32 mouse cellular contexts compared by ENCODE assay signal in the genomic region with DNA sequence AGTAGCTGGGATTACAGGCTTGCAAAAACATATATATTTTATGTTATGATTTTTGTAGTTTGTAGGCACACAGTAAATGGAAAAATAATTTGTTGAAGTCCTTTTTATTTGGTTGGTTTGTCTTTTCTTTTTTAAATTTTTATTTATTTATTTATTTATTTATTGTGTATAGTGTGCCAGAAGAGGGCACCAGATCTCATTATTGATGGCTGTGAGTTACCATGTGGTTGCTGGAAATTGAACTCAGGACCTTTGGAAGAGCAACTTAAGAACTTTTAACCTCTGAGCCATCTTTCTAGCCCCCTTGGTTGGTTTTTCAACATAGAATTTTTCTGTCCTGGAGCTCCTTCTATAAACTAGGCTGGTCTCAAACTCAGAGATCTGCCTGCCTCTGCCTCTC. TPM values are rescaled to one million over a fixed set of nuclear protein-coding genes. Genes with fewer than 3 reads are reported as not detected.
DNase-seq lines count a peak whose midpoint lies in the region; TF ChIP-seq lines count a peak whose summit lies in the region.
"Had no signal": no experiment of that assay in that cellular context is flagged by ENCODE, and none has a peak within 500 bp of the region (broad histone marks: within the 10 kb centered on the region; RNA-seq: fewer than 3 reads in every experiment).

No protein-coding gene starts in this region.

- TF ChIP-seq EP300 in heart, adult 2 months (IDR thresholded peaks at IDR 0.05; ENCODE audit: insufficient read depth, low read depth, low read length): no peak
- no peak for TF ChIP-seq EP300 in CH12.LX (IDR thresholded peaks at IDR 0.05; ENCODE audit: low read length)

- H3K27me3 ChIP-seq in heart, adult 2 months (ENCODE audit: control insufficient read depth, insufficient read depth, low read length): no peaks in the 10 kb centered on the region
- no peaks in the 10 kb centered on the region for H3K27me3 ChIP-seq in CH12.LX (replicated peaks)
- no peaks in the 10 kb centered on the region for H3K27me3 ChIP-seq in splenic B cell, adult 2 months (ENCODE audit: control insufficient read depth, insufficient read depth, low read length, poor library complexity, severe bottlenecking)
- no peaks in the 10 kb centered on the region for H3K27me3 ChIP-seq in embryonic facial prominence, embryonic 10.5 days (replicated peaks; ENCODE audit: low read depth, poor library complexity, severe bottlenecking)
- H3K27me3 ChIP-seq: embryonic facial prominence, embryonic 12.5 days; forebrain, embryonic 13.5 days; kidney, embryonic 15.5 days; limb, embryonic 15.5 days; neural tube, embryonic 12.5 days; stomach, embryonic 15.5 days had no signal

- no peaks in the 10 kb centered on the region for H3K79me2 ChIP-seq in heart, adult 2 months (replicated peaks; ENCODE audit: control insufficient read depth, insufficient read depth, low read length)
- peaks cover 9% of the 10 kb centered on the region for H3K79me2 ChIP-seq in CH12.LX (replicated peaks; ENCODE audit: control insufficient read depth, extremely low read depth, insufficient read depth, poor library complexity, severe bottlenecking)

- in situ Hi-C loops in CH12.LX (cut with MboI; ENCODE audit: low pct_ligation_motif_present, low pct_unique_long_range_greater_than_20kb, low sequenced_read_pairs): no loop called here

- no peak overlapping the region for H3K27ac ChIP-seq in heart, adult 2 months
- H3K27ac ChIP-seq in CH12.LX (ENCODE audit: insufficient read depth, low read depth): no peak overlapping the region
- H3K27ac ChIP-seq in embryonic facial prominence, embryonic 10.5 days (replicated peaks): no peak overlapping the region
- H3K27ac ChIP-seq: embryonic facial prominence, embryonic 12.5 days; forebrain, embryonic 13.5 days; heart, embryonic 10.5 days; kidney, embryonic 15.5 days; limb, embryonic 15.5 days; macrophage; midbrain, embryonic 10.5 days; neural tube, embryonic 12.5 days; stomach, embryonic 15.5 days had no signal

- no peak overlapping the region for H3K9ac ChIP-seq in heart, adult 2 months (ENCODE audit: low read depth, low read length)
- no peak overlapping the region for H3K9ac ChIP-seq in CH12.LX (ENCODE audit: insufficient read depth, low read depth)
- H3K9ac ChIP-seq: embryonic facial prominence, embryonic 12.5 days; forebrain, embryonic 13.5 days; kidney, embryonic 15.5 days; limb, embryonic 15.5 days; neural tube, embryonic 12.5 days; stomach, embryonic 15.5 days had no signal

- no peaks in the 10 kb centered on the region for H3K9me3 ChIP-seq in CH12.LX (replicated peaks; ENCODE audit: low read length)
- H3K9me3 ChIP-seq in embryonic facial prominence, embryonic 10.5 days: no peaks in the 10 kb centered on the region
- H3K9me3 ChIP-seq: embryonic facial prominence, embryonic 12.5 days; forebrain, embryonic 13.5 days; heart, embryonic 10.5 days; kidney, embryonic 15.5 days; limb, embryonic 15.5 days; midbrain, embryonic 10.5 days; neural tube, embryonic 12.5 days; stomach, embryonic 15.5 days had no signal

- H3K4me3 ChIP-seq in heart, adult 2 months: no peak overlapping the region
- no peak overlapping the region for H3K4me3 ChIP-seq in lung, adult 2 months (replicated peaks; ENCODE audit: extremely low read depth, low read depth, low read length)
- H3K4me3 ChIP-seq in CH12.LX (replicated peaks in 1 of 3; ENCODE audit: low read depth in 2 of 3, low read length in 2 of 3, poor library complexity in 1 of 3): no peak overlapping the region
- no peak overlapping the region for H3K4me3 ChIP-seq in embryonic facial prominence, embryonic 10.5 days
- H3K4me3 ChIP-seq: embryonic facial prominence, embryonic 12.5 days; forebrain, embryonic 13.5 days; heart, embryonic 10.5 days; kidney, embryonic 15.5 days; limb, embryonic 15.5 days; midbrain, embryonic 10.5 days; neural tube, embryonic 12.5 days; stomach, embryonic 15.5 days had no signal

- TF ChIP-seq CTCF in heart, adult 2 months (IDR thresholded peaks at IDR 0.05): peak; percentile 45
- no peak for TF ChIP-seq CTCF in lung, adult 2 months (IDR thresholded peaks at IDR 0.05; ENCODE audit: insufficient read depth, low read length)
- TF ChIP-seq CTCF in CH12.LX (conservative IDR thresholded peaks at IDR 0.05 in 1 of 2, IDR thresholded peaks at IDR 0.05 in 1 of 2; ENCODE audit: low read depth in 2 of 2, low read length in 2 of 2): peak in 1 of 2 experiments; percentile 14; a peak in 1 of 4 replicates

- no peak; the same call in none of the 2 replicates for TF ChIP-seq RAD21 in CH12.LX (IDR thresholded peaks at IDR 0.05; ENCODE audit: low read depth, low read length)

- dilution Hi-C loops in CH12.LX (cut with MboI; ENCODE audit: extremely low pct_ligation_motif_present, extremely low pct_unique_long_range_greater_than_20kb, low sequenced_read_pairs): no loop called here

- H3K4me1 ChIP-seq in heart, adult 2 months (ENCODE audit: control insufficient read depth, insufficient read depth, low read length): peaks cover 5% of the 10 kb centered on the region
- peaks cover 10% of the 10 kb centered on the region for H3K4me1 ChIP-seq in lung, adult 2 months (ENCODE audit: control insufficient read depth, insufficient read depth, low read length)
- peaks cover 0 to 33% of the 10 kb centered on the region in 2 experiments; a peak in 2 of 4 replicates for H3K4me1 ChIP-seq in CH12.LX (ENCODE audit: control insufficient read depth in 1 of 2, insufficient read depth in 2 of 2)
- peaks cover 22% of the 10 kb centered on the region for H3K4me1 ChIP-seq in embryonic facial prominence, embryonic 10.5 days

- H3K4me2 ChIP-seq in CH12.LX (ENCODE audit: insufficient read depth, low read depth, poor library complexity, severe bottlenecking): no peak overlapping the region
- H3K4me2 ChIP-seq: embryonic facial prominence, embryonic 12.5 days; forebrain, embryonic 13.5 days; kidney, embryonic 15.5 days; limb, embryonic 15.5 days; neural tube, embryonic 12.5 days; stomach, embryonic 15.5 days had no signal

- TF ChIP-seq POLR2A in heart, adult 2 months (IDR thresholded peaks at IDR 0.05; ENCODE audit: insufficient read depth, low read depth, low read length): no peak
- no peak for TF ChIP-seq POLR2A in lung, adult 2 months (IDR thresholded peaks at IDR 0.05; ENCODE audit: borderline replicate concordance, extremely low read depth, low read depth, low read length)
- no peak for TF ChIP-seq POLR2A in CH12.LX (IDR thresholded peaks at IDR 0.05; ENCODE audit: low read depth, low read length)

- intact Hi-C loops in heart, adult 2 months (cut with DNase I): loop anchor here (5.0 to 10.0 kb wide), 3 partner anchors 57 to 244 kb away; a partner anchor contains a TSS

- DNase-seq in heart, adult 2 months: no peak
- DNase-seq in heart, postnatal 4 days: no peak
- peak; percentile 20 for DNase-seq in lung, postnatal 36 days
- DNase-seq in lung, adult 2 months: no peak
- DNase-seq in CH12.LX (ENCODE audit: extremely low read depth): no peak
- peak; percentile 54 for DNase-seq in splenic B cell, adult 2 months (ENCODE audit: low read depth, low spot score)
- DNase-seq in embryonic facial prominence, embryonic 10.5 days (ENCODE audit: low spot score): no peak
- DNase-seq in right cerebral cortex, postnatal 25 days: no peak
- DNase-seq: adrenal gland, adult 8-10 months; cerebellum, adult 9-11 months; spleen, adult 18-20 months; thymus, adult 2 months had no signal

- H3K36me3 ChIP-seq in heart, adult 2 months (ENCODE audit: control insufficient read depth, insufficient read depth, low read length): no peaks in the 10 kb centered on the region
- H3K36me3 ChIP-seq in CH12.LX (replicated peaks in 1 of 2; ENCODE audit: control insufficient read depth in 1 of 2, insufficient read depth in 1 of 2, low read length in 1 of 2): peaks cover 5 to 18% of the 10 kb centered on the region in 2 experiments
- H3K36me3 ChIP-seq in splenic B cell, adult 2 months (ENCODE audit: control insufficient read depth, insufficient read depth, low read length, poor library complexity, severe bottlenecking): 0 out of 2 replicates have a peak, but pooled peaks cover 2% of the 10 kb centered on the region
- no peaks in the 10 kb centered on the region; the same call in 1 of the 2 replicates for H3K36me3 ChIP-seq in embryonic facial prominence, embryonic 10.5 days (replicated peaks)
- H3K36me3 ChIP-seq: stomach, embryonic 15.5 days had no signal

RNA-seq across cellular contexts. Expression of a gene that starts 1.7 kb away (rescaled TPM):
- 10 to 100 TPM; 11.8 to 13.2 TPM for total RNA-seq in heart, adult 2 months (2021)
- polyA plus RNA-seq in heart, adult 2 months (2012; rRNA removed): 25.5 and 29.1 TPM in 2 replicates
- total RNA-seq in heart, postnatal 4 days (2021): 1 to 10 TPM; 7.0 to 7.2 TPM
- polyA plus RNA-seq in lung, adult 2 months (2012; rRNA removed): 16.3 and 19.1 TPM in 2 replicates
- total RNA-seq in CH12.LX (2012; rRNA removed): 10.9 and 15.4 TPM in 2 replicates
- total RNA-seq in CH12.LX (2014; rRNA removed): 8.9 and 9.0 TPM in 2 replicates
- polyA plus RNA-seq in CH12.LX (2012; ENCODE audit: insufficient read length, low read depth): 17.1 and 18.6 TPM in 2 replicates
- 9.9 and 12.2 TPM in 2 replicates for polyA plus RNA-seq in embryonic facial prominence, embryonic 10.5 days (2016; fragmentation: Nextera tagmentation; extraction: Ambion mirVana)

RNA-seq across cellular contexts. Expression of a gene that starts 2.3 kb away (rescaled TPM):
- 10 to 100 TPM; 44.2 to 45.6 TPM for total RNA-seq in heart, adult 2 months (2021)
- 100 and 115 TPM in 2 replicates for polyA plus RNA-seq in heart, adult 2 months (2012; rRNA removed)
- 10 to 100 TPM; 46.0 to 53.7 TPM for total RNA-seq in heart, postnatal 4 days (2021)
- 113 and 122 TPM in 2 replicates for polyA plus RNA-seq in lung, adult 2 months (2012; rRNA removed)
- 48.8 and 58.0 TPM in 2 replicates for total RNA-seq in CH12.LX (2012; rRNA removed)
- 88.7 TPM in 2 replicates for total RNA-seq in CH12.LX (2014; rRNA removed)
- polyA plus RNA-seq in CH12.LX (2012; ENCODE audit: insufficient read length, low read depth): 52.7 and 60.1 TPM in 2 replicates
- 60.2 and 64.8 TPM in 2 replicates for polyA plus RNA-seq in embryonic facial prominence, embryonic 10.5 days (2016; fragmentation: Nextera tagmentation; extraction: Ambion mirVana)

RNA-seq across cellular contexts. Expression of a gene that starts 4.2 kb away (rescaled TPM):
- total RNA-seq in heart, adult 2 months (2021): 10 to 100 TPM; 11.0 to 14.0 TPM
- 18.5 TPM in 2 replicates for polyA plus RNA-seq in heart, adult 2 months (2012; rRNA removed)
- 10 to 100 TPM; 33.5 to 40.7 TPM for total RNA-seq in heart, postnatal 4 days (2021)
- polyA plus RNA-seq in lung, adult 2 months (2012; rRNA removed): 27.6 and 28.6 TPM in 2 replicates
- total RNA-seq in CH12.LX (2012; rRNA removed) (106 and 135 TPM in 2 replicates), CH12.LX (2014; rRNA removed) (43.1 and 44.3 TPM in 2 replicates)
- 108 and 123 TPM in 2 replicates for polyA plus RNA-seq in CH12.LX (2012; ENCODE audit: insufficient read length, low read depth)
- 64.6 and 71.3 TPM in 2 replicates for polyA plus RNA-seq in embryonic facial prominence, embryonic 10.5 days (2016; fragmentation: Nextera tagmentation; extraction: Ambion mirVana)

RNA-seq across cellular contexts. Expression of a gene that starts 55.7 kb away (rescaled TPM):
- not detected for total RNA-seq in heart, adult 2 months (2021)
- not detected in 2 replicates for polyA plus RNA-seq in heart, adult 2 months (2012; rRNA removed)
- total RNA-seq in heart, postnatal 4 days (2021): not detected
- polyA plus RNA-seq in lung, adult 2 months (2012; rRNA removed): not detected in 2 replicates
- total RNA-seq in CH12.LX (2012; rRNA removed): not detected in 2 replicates
- total RNA-seq in CH12.LX (2014; rRNA removed): not detected in 2 replicates
- polyA plus RNA-seq in CH12.LX (2012; ENCODE audit: insufficient read length, low read depth): not detected in 2 replicates
- not detected in 2 replicates for polyA plus RNA-seq in embryonic facial prominence, embryonic 10.5 days (2016; fragmentation: Nextera tagmentation; extraction: Ambion mirVana)
- total RNA-seq: adrenal gland, adult 8-10 months; gastrocnemius, postnatal 4 days; layer of hippocampus, postnatal 25 days; left cerebral cortex, postnatal 36 days; monocyte, adult 5-6 weeks had no signal
- polyA plus RNA-seq: cortical plate, adult 2 months; embryonic facial prominence, embryonic 12.5 days; erythroblast, embryonic 14.5 days; forebrain, embryonic 13.5 days; heart, embryonic 10.5 days; heart, postnatal 0 days; hindbrain, embryonic 11.5 days; inflammation-experienced regulatory T-cells, adult 6 months; kidney, embryonic 15.5 days; large intestine, adult 2 months; limb, embryonic 15.5 days; liver, embryonic 16.5 days; macrophage; midbrain, embryonic 10.5 days; neural tube, embryonic 12.5 days; stomach, embryonic 15.5 days; thymus, adult 2 months had no signal

RNA-seq across cellular contexts. Expression of a gene that starts 57.6 kb away (rescaled TPM):
- total RNA-seq in heart, adult 2 months (2021): under 1 TPM in 1 of 2 experiments, not detected in 1; 0.29 TPM
- polyA plus RNA-seq in heart, adult 2 months (2012; rRNA removed): 0.26 and 0.47 TPM in 2 replicates
- under 1 TPM in 1 of 2 experiments, not detected in 1; 0.24 TPM for total RNA-seq in heart, postnatal 4 days (2021)
- 0.10 TPM in 1 of 2 replicates, not detected in the other for polyA plus RNA-seq in lung, adult 2 months (2012; rRNA removed)
- total RNA-seq in CH12.LX (2012; rRNA removed) (not detected in 2 replicates), CH12.LX (2014; rRNA removed) (not detected in 2 replicates)
- polyA plus RNA-seq in CH12.LX (2012; ENCODE audit: insufficient read length, low read depth): not detected in 2 replicates
- 0.59 and 0.85 TPM in 2 replicates for polyA plus RNA-seq in embryonic facial prominence, embryonic 10.5 days (2016; fragmentation: Nextera tagmentation; extraction: Ambion mirVana)
- total RNA-seq: gastrocnemius, postnatal 4 days; monocyte, adult 5-6 weeks had no signal
- polyA plus RNA-seq: erythroblast, embryonic 14.5 days; macrophage had no signal

Comparison
In these comparisons a context has a peak if more than half of its experiments do, and no peak if none do; other contexts are left out.
1. DNase-seq: peak in lung, postnatal 36 days (single experiment) and splenic B cell, adult 2 months (single experiment); none in heart, adult 2 months (0 of 2), heart, postnatal 4 days (single experiment), lung, adult 2 months (single experiment), CH12.LX (single experiment), embryonic facial prominence, embryonic 10.5 days (single experiment) and right cerebral cortex, postnatal 25 days (single experiment).